Mouse (Mus musculus): ENCODE data around the gene Gpr152.
A peak's percentile ranks its signal among the peaks of the same experiment; 100 is the strongest.

The Gpr152 gene

GRCm38 (mm10) chr19:4112063-4112960 lies 27.3 kb upstream of the Gpr152 start:
- DNase-seq = no peak

GRCm38 (mm10) chr19:4113186-4113805 lies 26.3 kb upstream of the Gpr152 start:
- DNase-seq = peak; percentile 94

- no peak for DNase-seq
Measured at GRCm38 (mm10) chr19:4113806-4114230, 25.8 kb upstream of the Gpr152 start.

GRCm38 (mm10) chr19:4114551-4114950 lies 25.0 kb upstream of the Gpr152 start:
- no peak for DNase-seq

GRCm38 (mm10) chr19:4115144-4115543 lies 24.4 kb upstream of the Gpr152 start:
- DNase-seq = no peak

- DNase-seq = no peak
Measured at GRCm38 (mm10) chr19:4115816-4116215, 23.8 kb upstream of the Gpr152 start.

- DNase-seq = no peak
Measured at GRCm38 (mm10) chr19:4117006-4117405, 22.6 kb upstream of the Gpr152 start.

GRCm38 (mm10) chr19:4118350-4118749 lies 21.2 kb upstream of the Gpr152 start:
- DNase-seq = no peak

GRCm38 (mm10) chr19:4119716-4120487 lies 19.7 kb upstream of the Gpr152 start:
- peak; percentile 55 for DNase-seq

GRCm38 (mm10) chr19:4120496-4120895 lies 19.1 kb upstream of the Gpr152 start:
- DNase-seq = peak; percentile 53

- DNase-seq = peak; percentile 98
Measured at GRCm38 (mm10) chr19:4121097-4121805, 18.3 kb upstream of the Gpr152 start.

- DNase-seq = peak; percentile 47
Measured at GRCm38 (mm10) chr19:4121896-4122295, 17.7 kb upstream of the Gpr152 start.

GRCm38 (mm10) chr19:4122411-4123370 lies 16.9 kb upstream of the Gpr152 start:
- no peak for DNase-seq

GRCm38 (mm10) chr19:4124432-4124831 lies 15.2 kb upstream of the Gpr152 start:
- DNase-seq = peak; percentile 45

- DNase-seq = peak; percentile 64
Measured at GRCm38 (mm10) chr19:4125268-4125667, 14.3 kb upstream of the Gpr152 start.

- DNase-seq = peak; percentile 99
Measured at GRCm38 (mm10) chr19:4125741-4126696, 13.6 kb upstream of the Gpr152 start, which contains the start of gene Aip. Aip (minus strand) TSS chr19:4125858.

- DNase-seq = peak; percentile 62
Measured at GRCm38 (mm10) chr19:4126759-4127495, 12.7 kb upstream of the Gpr152 start.

GRCm38 (mm10) chr19:4129462-4129861 lies 10.1 kb upstream of the Gpr152 start:
- no peak for DNase-seq

GRCm38 (mm10) chr19:4130106-4130505 lies 9.5 kb upstream of the Gpr152 start:
- DNase-seq = no peak
